Mouse (Mus musculus): Measurements from ENCODE around the gene Tbc1d10c. TPM values are rescaled to one million over a fixed set of nuclear protein-coding genes. Genes with fewer than 3 reads are reported as not detected.
A peak's percentile ranks its signal among the peaks of the same experiment; 100 is the strongest.

Tbc1d10c gene
- polyA plus RNA-seq, 1 experiment from 2014 or later, result 2.3 TPM

- no peak for DNase-seq (ENCODE audit: low spot score)
- Histone ChIP-seq H3K4me1 (replicated peaks; ENCODE audit: control insufficient read depth, insufficient read depth) (peaks cover 10% of the 10 kb centered on the region; the same call in 1 of the 2 replicates), H3K36me3 (ENCODE audit: control insufficient read depth, insufficient read depth, low read length) (no peaks in the 10 kb centered on the region), H3K27ac (replicated peaks) (no peak overlapping the region), H3K4me3 (ENCODE audit: low read depth, low read length) (no peak overlapping the region), H3K27me3 (ENCODE audit: control insufficient read depth, insufficient read depth, low read length) (no peaks in the 10 kb centered on the region), H3K9ac (ENCODE audit: low read length) (peak overlapping the region; percentile 27; the same call in 1 of the 2 replicates), H3K4me2 (replicated peaks; ENCODE audit: low read depth) (no peak overlapping the region), H3K9me3 (ENCODE audit: control insufficient read depth, low read length) (no peaks in the 10 kb centered on the region)
- WGBS, result 58% methylated on average over 13 of the region's 13 CpGs
- no peak for ATAC-seq (ENCODE audit: low FRiP score, low TSS enrichment)
- TF ChIP-seq EP300 (optimal IDR thresholded peaks at IDR 0.05) (no peak), CTCF (IDR thresholded peaks at IDR 0.05; ENCODE audit: low read depth) (no peak)
Measured at GRCm38 (mm10) chr19:4171393-4172290, 19.4 kb downstream of the Tbc1d10c start.

DNA sequence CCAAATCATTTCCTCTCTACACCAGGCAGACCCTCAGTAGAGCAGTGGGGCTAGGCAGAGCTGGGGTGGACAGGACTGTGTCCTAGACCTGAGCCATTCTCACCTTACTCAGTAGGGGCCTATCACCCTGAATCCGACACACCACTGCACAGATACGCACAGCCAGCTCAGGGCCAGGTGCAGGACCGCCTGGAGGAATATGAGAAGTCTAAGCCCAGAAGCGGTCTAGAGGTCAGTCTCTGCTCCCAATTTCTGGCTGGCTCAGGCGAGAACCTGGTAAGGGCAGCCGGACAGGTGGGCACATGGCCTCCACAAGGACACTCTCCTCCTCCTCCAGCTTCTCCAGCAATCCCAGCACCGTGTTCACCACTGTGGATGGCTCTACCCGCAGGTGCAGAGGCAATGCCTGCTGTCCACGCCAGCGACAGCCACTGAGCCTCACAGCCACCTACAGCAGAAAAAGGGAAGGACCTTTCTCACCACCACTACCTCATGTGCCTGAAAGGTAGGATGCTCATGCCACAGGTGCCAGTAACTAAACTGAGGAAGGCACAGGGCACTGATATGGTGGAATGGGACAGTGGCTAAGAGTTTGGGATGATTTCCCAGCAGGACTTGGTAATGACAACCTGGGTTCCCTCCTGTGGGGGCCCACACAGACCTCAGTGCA lies 20.2 kb downstream of the Tbc1d10c start:
- Histone ChIP-seq H3K9ac (ENCODE audit: low read length) (0 out of 2 replicates have a peak overlapping the region, but pooled peaks have one; percentile 4), H3K27ac (replicated peaks) (no peak overlapping the region), H3K4me2 (replicated peaks; ENCODE audit: low read depth) (no peak overlapping the region), H3K4me1 (replicated peaks; ENCODE audit: control insufficient read depth, insufficient read depth) (peaks cover 10% of the 10 kb centered on the region; the same call in 1 of the 2 replicates), H3K9me3 (ENCODE audit: control insufficient read depth, low read length) (no peaks in the 10 kb centered on the region), H3K36me3 (ENCODE audit: control insufficient read depth, insufficient read depth, low read length) (no peaks in the 10 kb centered on the region), H3K27me3 (ENCODE audit: control insufficient read depth, insufficient read depth, low read length) (no peaks in the 10 kb centered on the region), H3K4me3 (ENCODE audit: low read depth, low read length) (no peak overlapping the region)
- ATAC-seq (ENCODE audit: low FRiP score, low TSS enrichment) (no peak), DNase-seq (ENCODE audit: low spot score) (no peak)
- 95% methylated on average over 10 of the region's 10 CpGs for WGBS
- TF ChIP-seq CTCF (IDR thresholded peaks at IDR 0.05; ENCODE audit: low read depth), result no peak
- TF ChIP-seq EP300 (optimal IDR thresholded peaks at IDR 0.05), result no peak

DNA sequence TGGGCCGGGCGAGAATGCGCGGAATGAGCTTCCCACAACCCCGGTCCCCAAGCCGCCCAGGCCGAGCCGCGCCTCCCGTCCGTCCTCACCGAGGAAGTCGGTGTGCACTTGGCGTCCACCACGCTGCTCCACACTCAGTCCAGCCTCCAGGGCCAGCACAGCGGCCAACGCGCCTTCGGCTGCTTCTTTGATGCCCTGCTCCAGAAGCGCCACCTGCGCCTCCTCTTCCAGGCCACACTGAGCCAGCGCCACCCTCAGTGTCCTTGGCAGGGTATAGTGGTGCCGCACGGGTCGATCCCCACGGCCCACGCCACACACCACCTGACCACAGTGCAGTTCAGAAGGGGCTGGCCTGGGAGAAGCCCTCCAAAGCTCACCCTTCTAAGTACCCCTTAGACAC lies 21.3 kb downstream of the Tbc1d10c start:
- Histone ChIP-seq H3K27ac (replicated peaks) (peak overlapping the region; percentile 95), H3K4me3 (ENCODE audit: low read depth, low read length) (peak overlapping the region; percentile 44), H3K4me2 (replicated peaks; ENCODE audit: low read depth) (peak overlapping the region; percentile 81), H3K9ac (ENCODE audit: low read length) (peak overlapping the region; percentile 86), H3K27me3 (ENCODE audit: control insufficient read depth, insufficient read depth, low read length) (no peaks in the 10 kb centered on the region), H3K9me3 (ENCODE audit: control insufficient read depth, low read length) (no peaks in the 10 kb centered on the region), H3K36me3 (ENCODE audit: control insufficient read depth, insufficient read depth, low read length) (no peaks in the 10 kb centered on the region), H3K4me1 (replicated peaks; ENCODE audit: control insufficient read depth, insufficient read depth) (peaks cover 5% of the 10 kb centered on the region; the same call in 1 of the 2 replicates)
- 4% methylated on average over 27 of the region's 27 CpGs for WGBS
- DNase-seq (ENCODE audit: low spot score) (no peak), ATAC-seq (ENCODE audit: low FRiP score, low TSS enrichment) (peak; percentile 56)
- TF ChIP-seq EP300 (optimal IDR thresholded peaks at IDR 0.05) (no peak), CTCF (IDR thresholded peaks at IDR 0.05; ENCODE audit: low read depth) (no peak)

- TF ChIP-seq CTCF (IDR thresholded peaks at IDR 0.05; ENCODE audit: low read depth), result peak; percentile 99
- TF ChIP-seq EP300 (optimal IDR thresholded peaks at IDR 0.05), result peak; percentile 83
- under 1% methylated on average over 42 of the region's 43 CpGs for WGBS
- Histone ChIP-seq H3K27ac (replicated peaks) (peak overlapping the region; percentile 95), H3K4me3 (ENCODE audit: low read depth, low read length) (peak overlapping the region; percentile 44), H3K4me2 (replicated peaks; ENCODE audit: low read depth) (peak overlapping the region; percentile 81), H3K4me1 (replicated peaks; ENCODE audit: control insufficient read depth, insufficient read depth) (peaks cover 5% of the 10 kb centered on the region; the same call in 1 of the 2 replicates), H3K9me3 (ENCODE audit: control insufficient read depth, low read length) (no peaks in the 10 kb centered on the region), H3K36me3 (ENCODE audit: control insufficient read depth, insufficient read depth, low read length) (no peaks in the 10 kb centered on the region), H3K9ac (ENCODE audit: low read length) (peak overlapping the region; percentile 86), H3K27me3 (ENCODE audit: control insufficient read depth, insufficient read depth, low read length) (no peaks in the 10 kb centered on the region)
- DNase-seq (ENCODE audit: low spot score), result peak; percentile 99
- peak; percentile 93 for ATAC-seq (ENCODE audit: low FRiP score, low TSS enrichment)
Measured at GRCm38 (mm10) chr19:4169378-4169784, 21.7 kb downstream of the Tbc1d10c start.

- no peak overlapping the region for H3K27ac ChIP-seq (replicated peaks)
- H3K9me3 ChIP-seq (ENCODE audit: control insufficient read depth, low read length), result no peaks in the 10 kb centered on the region
- peaks cover 5% of the 10 kb centered on the region; the same call in 1 of the 2 replicates for H3K4me1 ChIP-seq (replicated peaks; ENCODE audit: control insufficient read depth, insufficient read depth)
- WGBS, result 80% methylated on average over 9 of the region's 9 CpGs
- no peak overlapping the region for H3K4me3 ChIP-seq (ENCODE audit: low read depth, low read length)
- no peak overlapping the region for H3K9ac ChIP-seq (ENCODE audit: low read length)
- TF ChIP-seq CTCF (IDR thresholded peaks at IDR 0.05; ENCODE audit: low read depth) (no peak), EP300 (optimal IDR thresholded peaks at IDR 0.05) (no peak)
- H3K27me3 ChIP-seq (ENCODE audit: control insufficient read depth, insufficient read depth, low read length), result no peaks in the 10 kb centered on the region
- ATAC-seq (ENCODE audit: low FRiP score, low TSS enrichment) (no peak), DNase-seq (ENCODE audit: low spot score) (no peak)
- no peak overlapping the region for H3K4me2 ChIP-seq (replicated peaks; ENCODE audit: low read depth)
- no peaks in the 10 kb centered on the region for H3K36me3 ChIP-seq (ENCODE audit: control insufficient read depth, insufficient read depth, low read length)
Measured at GRCm38 (mm10) chr19:4166678-4167476, 24.2 kb downstream of the Tbc1d10c start.
